Mouse (Mus musculus): ENCODE measurements around the gene Pptc7.

DNA sequence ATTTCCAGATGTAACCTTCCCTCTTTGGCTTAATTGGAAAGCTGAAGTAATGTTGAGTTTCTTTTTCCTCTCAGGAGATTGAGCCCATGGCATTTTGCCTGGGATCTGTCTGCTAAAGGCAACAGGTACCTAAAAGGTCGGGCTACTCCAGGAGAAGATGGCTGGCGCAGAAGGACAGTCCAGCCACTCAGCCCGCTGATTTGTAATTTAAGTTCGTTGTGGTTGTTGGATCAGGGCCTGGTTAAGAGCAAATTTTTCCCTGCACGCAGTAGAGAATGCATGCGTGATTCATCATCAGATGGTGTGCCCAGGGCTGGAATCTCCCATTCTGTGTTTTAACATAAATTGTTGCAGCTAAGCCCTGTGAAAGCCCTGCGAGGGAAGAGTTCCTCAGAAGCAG lies 19.8 kb downstream of the Pptc7 start:
- TF ChIP-seq POLR2A (IDR thresholded peaks at IDR 0.05; ENCODE audit: borderline replicate concordance, extremely low read depth, insufficient read depth, insufficient read length, poor library complexity, severe bottlenecking) (no peak), CTCF (IDR thresholded peaks at IDR 0.05; ENCODE audit: borderline replicate concordance, extremely low read depth, insufficient read depth, insufficient read length) (no peak)
